Mouse (Mus musculus) small intestine, adult 2 months (tissue): ENCODE data around the gene Lmbr1l.

Experiments used
- CTCF ChIP-seq: fragments of 200-500 bp; IDR thresholded peaks from 2 replicates; pipeline ENCODE4 v1.5.1; 2012; ENCODE audit warnings: low read depth, mild to moderate bottlenecking, control low read depth, inconsistent platforms, low read length, moderate library complexity, mixed read lengths; ENCODE audit not compliant: insufficient replicate concordance, insufficient read length; ENCODE audit errors: extremely low read depth
- POLR2A ChIP-seq: fragments of 200-500 bp; IDR thresholded peaks from 2 replicates; pipeline ENCODE4 v1.6.1; 2012; ENCODE audit warnings: low read depth, mild to moderate bottlenecking, control low read depth, inconsistent platforms, low read length, moderate library complexity

DNA sequence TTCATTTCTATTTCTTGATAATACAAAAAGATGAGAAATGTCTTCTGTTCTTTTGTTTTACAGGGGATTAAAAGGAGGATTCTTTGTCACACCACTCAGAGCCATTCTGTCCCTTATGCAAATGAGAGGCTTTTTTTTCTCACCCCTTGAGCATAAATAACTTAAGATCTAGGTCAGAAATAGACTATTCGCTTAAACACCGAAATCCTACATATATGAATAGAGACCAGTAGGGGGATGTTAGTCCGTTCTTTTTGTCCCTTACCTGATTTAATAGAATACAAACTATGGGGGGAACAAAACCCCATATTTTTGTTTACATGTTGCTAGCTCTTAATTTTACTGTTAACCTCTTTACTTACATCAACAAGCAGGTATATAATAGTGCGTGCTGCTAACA is 38.0 kb upstream of the Lmbr1l start:
- TF ChIP-seq POLR2A, result no peak
- no peak for TF ChIP-seq CTCF
